Mouse (Mus musculus): ENCODE measurements at regions not wholly inside any gene's neighbourhood (a gene's known extent, or its start where the extent isn't known, plus 50 kb on each side); places are given as distances from the start of the nearest gene placed in this dataset.

- TF ChIP-seq MAX (IDR thresholded peaks at IDR 0.05) (no peak), CTCF (IDR thresholded peaks at IDR 0.05; ENCODE audit: control insufficient read depth, insufficient read depth, insufficient read length) (no peak), USF1 (IDR thresholded peaks at IDR 0.05; ENCODE audit: low read depth) (no peak)
These were observed 772.6 kb upstream of the Adam24 start for GRCm38 (mm10) chr8:39902251-39902650.

Measured in C2C12 (cell line).